Comparison of ENCODE assay signal across 20 mouse cellular contexts in the genomic region with DNA sequence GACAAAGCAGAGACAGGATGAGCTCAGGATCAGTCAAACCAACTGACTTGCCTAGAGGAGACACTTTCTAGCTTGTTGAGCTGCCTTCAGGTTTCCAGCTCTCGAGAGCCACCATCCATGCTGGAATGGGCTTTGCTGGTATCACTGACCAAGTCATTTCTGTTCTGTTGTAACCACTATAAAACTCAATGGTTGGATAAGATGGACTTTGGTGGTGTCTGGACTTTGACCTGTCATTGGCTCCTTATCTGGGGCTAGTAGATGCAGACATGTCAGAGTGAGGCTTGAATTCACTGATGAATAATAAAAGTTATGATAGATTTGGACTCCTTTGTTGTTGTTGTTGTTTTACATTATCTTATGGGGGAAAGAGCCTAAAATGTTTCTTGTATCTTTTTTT. TPM values are rescaled to one million over a fixed set of nuclear protein-coding genes. Genes with fewer than 3 reads are reported as not detected.
DNase-seq lines count a peak whose midpoint lies in the region; ATAC-seq and TF ChIP-seq lines count a peak whose summit lies in the region.
"Had no signal": no experiment of that assay in that cellular context is flagged by ENCODE, and none has a peak within 500 bp of the region (broad histone marks: within the 10 kb centered on the region; RNA-seq: fewer than 3 reads in every experiment).

No protein-coding gene starts in this region.

- WGBS in liver, adult 2 months: 97% methylated on average over 1 of the region's 1 CpGs
- 68% methylated on average over 1 of the region's 1 CpGs for WGBS in liver, embryonic 11.5 days
- WGBS in intestine, postnatal 0 days: 38% methylated on average over 1 of the region's 1 CpGs
- 34% methylated on average over 1 of the region's 1 CpGs for WGBS in small intestine, adult 2 months

- no peak for ATAC-seq in liver, embryonic 11.5 days (replicated peaks; ENCODE audit: low FRiP score)
- peak; percentile 81 for ATAC-seq in intestine, postnatal 0 days
- ATAC-seq: forebrain, embryonic 13.5 days; forebrain, embryonic 15.5 days had no signal

- DNase-seq in heart, adult 11 months: peak; percentile 56
- DNase-seq in heart, postnatal 14 days: no peak
- DNase-seq in liver, adult 2 months (ENCODE audit: extremely low read depth, low read depth, low spot score): peak; percentile 17
- no peak for DNase-seq in liver, embryonic 11.5 days (ENCODE audit: low spot score)
- no peak for DNase-seq in thymus, postnatal 14 days
- no peak for DNase-seq in B cell, adult 2 months
- DNase-seq: adrenal gland, adult 2 months; adrenal gland, postnatal 10 days; adrenal gland, postnatal 25 days; cerebellum, adult 11 months; cerebellum, adult 2 months; cerebellum, adult 9-10 months; cerebellum, postnatal 25 days had no signal

- H3K27me3 ChIP-seq in liver, adult 2 months (ENCODE audit: control insufficient read depth, insufficient read depth, low read length): no peaks in the 10 kb centered on the region
- H3K27me3 ChIP-seq in liver, embryonic 11.5 days (replicated peaks; ENCODE audit: control insufficient read depth, insufficient read depth, low read length): 0 out of 2 replicates have a peak, but pooled peaks cover 3% of the 10 kb centered on the region
- H3K27me3 ChIP-seq in intestine, postnatal 0 days (replicated peaks; ENCODE audit: control insufficient read depth, insufficient read depth, low read length): no peaks in the 10 kb centered on the region
- H3K27me3 ChIP-seq in small intestine, adult 2 months (ENCODE audit: control insufficient read depth, insufficient read depth, low read length): no peaks in the 10 kb centered on the region
- H3K27me3 ChIP-seq: embryonic facial prominence, embryonic 12.5 days; forebrain, embryonic 13.5 days; forebrain, embryonic 15.5 days had no signal

- H3K4me2 ChIP-seq in liver, embryonic 11.5 days: no peak overlapping the region
- 0 out of 2 replicates have a peak overlapping the region, but pooled peaks have one; percentile 44 for H3K4me2 ChIP-seq in intestine, postnatal 0 days (replicated peaks; ENCODE audit: low read depth)
- H3K4me2 ChIP-seq: embryonic facial prominence, embryonic 12.5 days; forebrain, embryonic 13.5 days; forebrain, embryonic 15.5 days had no signal

- no peak overlapping the region for H3K27ac ChIP-seq in liver, adult 2 months (replicated peaks; ENCODE audit: insufficient read depth, low read depth, low read length)
- no peak overlapping the region for H3K27ac ChIP-seq in liver, embryonic 11.5 days (ENCODE audit: low read depth, low read length)
- H3K27ac ChIP-seq in intestine, postnatal 0 days (ENCODE audit: low read depth, low read length): peak overlapping the region; percentile 71
- H3K27ac ChIP-seq in small intestine, adult 2 months (ENCODE audit: insufficient read depth, low read depth, low read length): peak overlapping the region; percentile 92
- H3K27ac ChIP-seq: forebrain, embryonic 13.5 days; forebrain, embryonic 15.5 days had no signal

- no peak for TF ChIP-seq POLR2A in liver, adult 2 months (IDR thresholded peaks at IDR 0.05; ENCODE audit: extremely low read depth, insufficient read depth, low read length)
- TF ChIP-seq POLR2A in small intestine, adult 2 months (IDR thresholded peaks at IDR 0.05; ENCODE audit: low read depth, low read length): no peak

- H3K9me3 ChIP-seq in liver, embryonic 11.5 days (ENCODE audit: control insufficient read depth, low read length): no peaks in the 10 kb centered on the region
- no peaks in the 10 kb centered on the region for H3K9me3 ChIP-seq in intestine, postnatal 0 days (ENCODE audit: control insufficient read depth)
- H3K9me3 ChIP-seq: embryonic facial prominence, embryonic 10.5 days; embryonic facial prominence, embryonic 12.5 days; forebrain, embryonic 13.5 days; forebrain, embryonic 15.5 days had no signal

- intact Hi-C loops in heart, postnatal 14 days (cut with DNase I): no loop called here

- no peak overlapping the region for H3K9ac ChIP-seq in liver, adult 2 months (ENCODE audit: low read depth, low read length)
- H3K9ac ChIP-seq in liver, embryonic 11.5 days (ENCODE audit: low read depth, low read length): no peak overlapping the region
- H3K9ac ChIP-seq in intestine, postnatal 0 days (ENCODE audit: low read depth, low read length): no peak overlapping the region
- H3K9ac ChIP-seq: embryonic facial prominence, embryonic 12.5 days; forebrain, embryonic 13.5 days; forebrain, embryonic 15.5 days had no signal

- no peak for TF ChIP-seq CTCF in liver, adult 2 months (IDR thresholded peaks at IDR 0.05; ENCODE audit: low read depth, low read length)
- no peak for TF ChIP-seq CTCF in intestine, postnatal 0 days (IDR thresholded peaks at IDR 0.05; ENCODE audit: low read depth)
- no peak for TF ChIP-seq CTCF in small intestine, adult 2 months (IDR thresholded peaks at IDR 0.05; ENCODE audit: extremely low read depth, insufficient read length, insufficient replicate concordance, low read depth, low read length)

- H3K4me3 ChIP-seq in liver, adult 2 months (ENCODE audit: insufficient read depth, low read depth, low read length): no peak overlapping the region
- no peak overlapping the region for H3K4me3 ChIP-seq in liver, embryonic 11.5 days (ENCODE audit: low read depth, low read length)
- no peak overlapping the region for H3K4me3 ChIP-seq in intestine, postnatal 0 days (ENCODE audit: low read depth, low read length)
- H3K4me3 ChIP-seq in small intestine, adult 2 months (ENCODE audit: low read depth, low read length): peak overlapping the region; percentile 12; the same call in 1 of the 2 replicates
- H3K4me3 ChIP-seq: embryonic facial prominence, embryonic 10.5 days; embryonic facial prominence, embryonic 12.5 days; forebrain, embryonic 13.5 days; forebrain, embryonic 15.5 days had no signal

- no peaks in the 10 kb centered on the region for H3K79me2 ChIP-seq in liver, adult 2 months (ENCODE audit: control insufficient read depth, insufficient read depth, low read length)

- H3K36me3 ChIP-seq in liver, adult 2 months (ENCODE audit: control insufficient read depth, insufficient read depth, low read length): no peaks in the 10 kb centered on the region
- no peaks in the 10 kb centered on the region for H3K36me3 ChIP-seq in liver, embryonic 11.5 days (ENCODE audit: control insufficient read depth, insufficient read depth, low read length)
- no peaks in the 10 kb centered on the region for H3K36me3 ChIP-seq in intestine, postnatal 0 days (ENCODE audit: control insufficient read depth, insufficient read depth)
- no peaks in the 10 kb centered on the region for H3K36me3 ChIP-seq in small intestine, adult 2 months (ENCODE audit: control insufficient read depth, insufficient read depth, low read length)
- H3K36me3 ChIP-seq: embryonic facial prominence, embryonic 10.5 days; embryonic facial prominence, embryonic 12.5 days; forebrain, embryonic 15.5 days had no signal

- peaks cover 2% of the 10 kb centered on the region; the same call in 1 of the 2 replicates for H3K4me1 ChIP-seq in liver, adult 2 months (ENCODE audit: control insufficient read depth, insufficient read depth, low read length)
- no peaks in the 10 kb centered on the region for H3K4me1 ChIP-seq in liver, embryonic 11.5 days (replicated peaks; ENCODE audit: control insufficient read depth, insufficient read depth, low read length)
- no peaks in the 10 kb centered on the region for H3K4me1 ChIP-seq in intestine, postnatal 0 days (replicated peaks; ENCODE audit: control insufficient read depth, insufficient read depth, low read length)
- H3K4me1 ChIP-seq in small intestine, adult 2 months (ENCODE audit: control insufficient read depth, insufficient read depth, insufficient read length, low read length): peaks cover 18% of the 10 kb centered on the region; the same call in 1 of the 2 replicates

RNA-seq across cellular contexts. Expression of gene Wipf3, which starts 44.6 kb away (rescaled TPM):
- total RNA-seq in heart, postnatal 14 days (2021): 10 to 100 TPM; 20.9 to 25.7 TPM
- total RNA-seq in liver, adult 2 months (2014; rRNA removed): 6.0 and 6.4 TPM in 2 replicates
- polyA plus RNA-seq in liver, adult 2 months (2012; rRNA removed): 2.0 and 2.3 TPM in 2 replicates
- polyA plus RNA-seq in liver, embryonic 11.5 days (2014; fragmentation: Nextera tagmentation; extraction: Ambion mirVana): 0.26 and 0.47 TPM in 2 replicates
- 4.5 and 5.7 TPM in 2 replicates for polyA plus RNA-seq in intestine, postnatal 0 days (2015; fragmentation: Nextera tagmentation; extraction: Ambion mirVana)
- polyA plus RNA-seq in small intestine, adult 2 months (2012; rRNA removed): 4.2 and 8.8 TPM in 2 replicates
- total RNA-seq: MEL had no signal

RNA-seq across cellular contexts. Expression of gene Prr15, which starts 59.1 kb away (rescaled TPM):
- total RNA-seq in heart, postnatal 14 days (2021): 1 to 10 TPM; 2.4 to 2.9 TPM
- total RNA-seq in liver, adult 2 months (2014; rRNA removed): 0.09 and 0.27 TPM in 2 replicates
- polyA plus RNA-seq in liver, adult 2 months (2012; rRNA removed): 0.05 and 0.18 TPM in 2 replicates
- polyA plus RNA-seq in liver, embryonic 11.5 days (2014; fragmentation: Nextera tagmentation; extraction: Ambion mirVana): 1.1 and 1.3 TPM in 2 replicates
- polyA plus RNA-seq in intestine, postnatal 0 days (2015; fragmentation: Nextera tagmentation; extraction: Ambion mirVana): 47.4 and 52.3 TPM in 2 replicates
- polyA plus RNA-seq in small intestine, adult 2 months (2012; rRNA removed): 21.2 and 166 TPM in 2 replicates
- total RNA-seq: MEL had no signal

Comparison
In these comparisons a context has a peak if more than half of its experiments do, and no peak if none do; other contexts are left out.
1. DNase-seq: peak in heart, adult 11 months (single experiment) and liver, adult 2 months (single experiment); none in heart, postnatal 14 days (0 of 2), liver, embryonic 11.5 days (single experiment), thymus, postnatal 14 days (single experiment) and B cell, adult 2 months (0 of 2).
2. H3K27ac ChIP-seq: peak in intestine, postnatal 0 days (single experiment) and small intestine, adult 2 months (single experiment); none in liver, adult 2 months (single experiment) and liver, embryonic 11.5 days (single experiment).